Mouse (Mus musculus): ENCODE data around the gene Uncx. TPM values are rescaled to one million over a fixed set of nuclear protein-coding genes. Genes with fewer than 3 reads are reported as not detected.

Gene Uncx
- not detected in 2 replicates for polyA plus RNA-seq (2015; fragmentation: Nextera tagmentation; extraction: Ambion mirVana)

DNA sequence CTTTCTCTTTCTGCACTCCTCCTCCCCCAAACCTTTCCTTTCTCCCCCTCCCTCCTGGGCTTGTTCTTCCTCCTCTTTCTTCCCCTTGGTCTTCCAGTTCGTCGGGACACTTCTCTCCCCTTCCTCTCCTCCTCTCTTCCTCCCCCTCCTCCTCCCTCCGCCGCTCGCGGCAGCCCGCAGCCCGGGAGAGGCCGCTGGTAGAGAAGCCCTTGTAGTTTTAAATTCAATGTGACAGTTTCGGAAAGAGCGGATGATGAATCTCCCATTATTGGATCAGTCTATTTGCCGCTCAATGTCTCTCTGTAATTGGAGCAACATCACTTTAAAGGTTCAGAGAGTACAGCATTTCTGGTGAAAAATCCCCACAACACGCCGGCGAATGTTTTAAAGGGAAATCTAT is at the start of gene Uncx:
Gene Uncx (plus strand): TSS at position 281 of the 400 bp plus-strand sequence.
- no peak within 1 kb of the TSS for H3K27ac ChIP-seq (ENCODE audit: low read length)
- no peaks in the 10 kb centered on the region for H3K36me3 ChIP-seq (ENCODE audit: control insufficient read depth, insufficient read depth)
- peaks cover 2% of the 10 kb centered on the region for H3K4me1 ChIP-seq (ENCODE audit: control insufficient read depth, low read depth, low read length)
- no peaks in the 10 kb centered on the region for H3K9me3 ChIP-seq (replicated peaks; ENCODE audit: control insufficient read depth, low read length)
- WGBS (ENCODE audit: insufficient replicate concordance) = under 1% methylated on average over 15 of the region's 15 CpGs
- H3K4me2 ChIP-seq (ENCODE audit: low read depth, low read length) = no peak within 1 kb of the TSS
- H3K9ac ChIP-seq (ENCODE audit: low read depth, low read length) = no peak within 1 kb of the TSS
- H3K4me3 ChIP-seq (ENCODE audit: low read depth, low read length) = no peak within 1 kb of the TSS
- peaks cover 99% of the 10 kb centered on the region for H3K27me3 ChIP-seq (ENCODE audit: control insufficient read depth, insufficient read depth, low read depth, low read length)
- no peak for ATAC-seq (ENCODE audit: low read depth)

DNA sequence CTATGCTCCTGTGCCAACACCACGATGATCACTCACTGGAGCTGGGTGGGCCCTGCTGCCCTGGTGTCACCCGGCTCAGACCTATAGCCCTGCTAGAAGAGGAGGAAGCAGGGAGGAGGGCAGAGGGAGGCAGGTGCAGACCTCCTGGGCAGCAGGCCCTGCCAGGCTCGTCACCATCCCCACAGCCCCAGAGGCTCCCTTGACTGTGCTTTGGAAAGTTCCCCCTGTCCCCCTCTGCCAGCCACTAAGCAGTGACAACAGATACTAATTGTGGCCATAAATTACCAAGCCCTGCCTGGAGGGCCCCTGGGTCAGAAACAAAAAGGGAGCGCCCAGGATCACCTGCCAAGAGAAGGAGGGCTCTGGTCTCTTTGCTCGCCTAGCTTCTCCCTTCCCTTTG is 49.6 kb upstream of the Uncx start:
- 47% methylated on average over 5 of the region's 5 CpGs for WGBS (ENCODE audit: insufficient replicate concordance)
- no peak overlapping the region for H3K9ac ChIP-seq (ENCODE audit: low read depth, low read length)
- no peaks in the 10 kb centered on the region for H3K36me3 ChIP-seq (ENCODE audit: control insufficient read depth, insufficient read depth)
- H3K4me1 ChIP-seq (ENCODE audit: control insufficient read depth, low read depth, low read length) = no peaks in the 10 kb centered on the region
- no peak overlapping the region for H3K27ac ChIP-seq (ENCODE audit: low read length)
- ATAC-seq (ENCODE audit: low read depth) = no peak
- H3K4me2 ChIP-seq (ENCODE audit: low read depth, low read length) = no peak overlapping the region
- H3K9me3 ChIP-seq (replicated peaks; ENCODE audit: control insufficient read depth, low read length) = no peaks in the 10 kb centered on the region
- peaks cover 7% of the 10 kb centered on the region for H3K27me3 ChIP-seq (ENCODE audit: control insufficient read depth, insufficient read depth, low read depth, low read length)
- H3K4me3 ChIP-seq (ENCODE audit: low read depth, low read length) = no peak overlapping the region

DNA sequence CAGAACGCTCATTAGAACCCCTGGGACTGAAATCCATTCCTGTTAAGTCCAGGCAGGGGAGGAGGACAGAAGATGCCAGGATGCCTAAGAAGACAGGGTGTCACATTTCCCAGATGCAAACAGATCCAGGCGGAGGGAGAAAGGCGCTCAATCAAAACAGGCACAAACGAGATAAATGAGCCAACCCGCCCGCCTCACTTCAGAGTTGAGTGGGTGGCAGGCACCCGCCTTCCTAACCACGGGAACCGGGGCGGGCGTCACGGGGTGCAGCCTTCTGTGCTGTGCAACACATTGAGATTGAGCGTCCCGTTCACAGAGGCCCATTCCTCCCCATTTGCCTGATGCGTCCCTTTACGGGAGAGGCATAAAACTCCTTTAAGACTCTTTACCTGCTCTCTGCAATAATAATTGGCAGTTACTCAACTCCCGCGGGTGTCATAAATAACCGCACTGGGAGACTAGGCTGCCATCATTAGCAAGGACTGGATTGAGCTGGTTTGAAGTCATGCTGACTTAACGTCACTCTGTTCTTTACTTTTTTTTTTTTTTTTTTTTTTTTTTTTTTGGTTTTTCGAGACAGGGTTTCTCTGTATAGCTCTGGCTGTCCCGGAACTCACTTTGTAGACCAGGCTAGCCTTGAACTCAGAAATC is 48.1 kb upstream of the Uncx start:
- no peak overlapping the region for H3K9ac ChIP-seq (ENCODE audit: low read depth, low read length)
- no peak overlapping the region for H3K4me3 ChIP-seq (ENCODE audit: low read depth, low read length)
- peaks cover 7% of the 10 kb centered on the region for H3K27me3 ChIP-seq (ENCODE audit: control insufficient read depth, insufficient read depth, low read depth, low read length)
- no peaks in the 10 kb centered on the region for H3K36me3 ChIP-seq (ENCODE audit: control insufficient read depth, insufficient read depth)
- H3K4me1 ChIP-seq (ENCODE audit: control insufficient read depth, low read depth, low read length) = no peaks in the 10 kb centered on the region
- no peak overlapping the region for H3K27ac ChIP-seq (ENCODE audit: low read length)
- 34% methylated on average over 22 of the region's 22 CpGs for WGBS (ENCODE audit: insufficient replicate concordance)
- H3K4me2 ChIP-seq (ENCODE audit: low read depth, low read length) = no peak overlapping the region
- no peaks in the 10 kb centered on the region for H3K9me3 ChIP-seq (replicated peaks; ENCODE audit: control insufficient read depth, low read length)
- ATAC-seq (ENCODE audit: low read depth) = no peak

DNA sequence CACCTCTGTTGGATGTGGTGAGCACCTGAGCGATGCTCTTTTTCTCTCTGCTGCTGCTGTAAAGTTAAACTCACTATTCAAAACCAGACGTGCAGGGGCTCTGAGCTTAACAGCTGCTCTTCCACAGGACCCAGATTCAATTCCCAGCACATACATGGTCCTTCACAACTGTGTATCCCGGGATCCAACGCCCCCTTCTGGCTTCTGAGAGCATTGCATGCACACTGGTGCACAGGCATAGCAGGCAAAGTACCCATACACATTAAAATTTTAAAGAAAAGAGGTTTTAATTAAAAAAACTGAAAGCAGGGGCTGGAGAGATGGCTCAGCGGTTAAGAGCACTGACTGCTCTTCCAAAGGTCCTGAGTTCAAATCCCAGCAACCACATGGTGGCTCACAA is 46.4 kb upstream of the Uncx start:
- H3K36me3 ChIP-seq (ENCODE audit: control insufficient read depth, insufficient read depth) = no peaks in the 10 kb centered on the region
- H3K4me3 ChIP-seq (ENCODE audit: low read depth, low read length) = no peak overlapping the region
- no peak overlapping the region for H3K9ac ChIP-seq (ENCODE audit: low read depth, low read length)
- H3K27ac ChIP-seq (ENCODE audit: low read length) = no peak overlapping the region
- no peak overlapping the region for H3K4me2 ChIP-seq (ENCODE audit: low read depth, low read length)
- no peak for ATAC-seq (ENCODE audit: low read depth)
- WGBS (ENCODE audit: insufficient replicate concordance) = 44% methylated on average over 5 of the region's 5 CpGs
- H3K27me3 ChIP-seq (ENCODE audit: control insufficient read depth, insufficient read depth, low read depth, low read length) = peaks cover 7% of the 10 kb centered on the region
- H3K4me1 ChIP-seq (ENCODE audit: control insufficient read depth, low read depth, low read length) = no peaks in the 10 kb centered on the region
- no peaks in the 10 kb centered on the region for H3K9me3 ChIP-seq (replicated peaks; ENCODE audit: control insufficient read depth, low read length)

DNA sequence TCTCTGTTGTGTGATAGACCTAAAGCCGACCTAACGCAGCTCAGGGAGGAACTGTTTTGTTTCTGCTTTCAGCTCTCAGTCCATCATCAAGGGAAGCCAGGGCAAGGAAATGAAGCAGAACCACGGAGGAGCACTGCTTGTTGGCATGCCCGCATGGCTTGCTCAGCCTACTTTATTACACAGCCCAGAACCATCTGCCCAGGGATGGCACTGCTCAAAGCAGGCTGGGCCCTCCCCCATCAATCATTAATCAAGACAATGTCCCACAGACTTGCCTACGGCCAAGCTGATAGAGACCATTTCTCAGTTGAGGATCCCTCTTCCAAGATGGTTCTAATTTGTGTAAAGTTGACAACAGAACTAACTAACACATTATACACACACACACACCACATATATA is 44.5 kb upstream of the Uncx start:
- whole genome bisulfite sequencing (ENCODE audit: insufficient replicate concordance) = 28% methylated on average over 5 of the region's 5 CpGs

DNA sequence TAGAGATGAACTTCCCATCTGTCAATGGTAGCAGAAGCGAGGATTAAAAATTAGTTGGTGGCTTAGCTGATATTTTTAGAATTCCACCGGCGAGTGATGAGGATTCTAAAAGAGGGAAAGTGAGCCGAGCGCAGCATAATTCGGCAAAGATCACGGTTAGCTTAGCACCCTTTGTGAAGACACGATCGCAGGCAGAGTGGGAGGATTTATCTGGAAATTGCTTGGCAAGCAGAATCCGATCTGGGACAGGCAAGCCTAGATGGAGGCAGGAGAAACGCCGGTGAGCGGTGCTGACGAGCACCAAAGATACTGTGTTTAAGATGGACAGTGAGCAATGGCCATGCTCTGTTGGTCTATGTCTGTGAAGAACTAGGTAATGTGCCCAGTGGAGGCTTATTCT is 41.0 kb upstream of the Uncx start:
- H3K27ac ChIP-seq (ENCODE audit: low read length) = no peak overlapping the region
- peaks cover 2% of the 10 kb centered on the region; the same call in 1 of the 2 replicates for H3K27me3 ChIP-seq (ENCODE audit: control insufficient read depth, insufficient read depth, low read depth, low read length)
- WGBS (ENCODE audit: insufficient replicate concordance) = 76% methylated on average over 14 of the region's 14 CpGs
- H3K4me2 ChIP-seq (ENCODE audit: low read depth, low read length) = no peak overlapping the region
- ATAC-seq (ENCODE audit: low read depth) = no peak
- no peak overlapping the region for H3K9ac ChIP-seq (ENCODE audit: low read depth, low read length)
- H3K4me1 ChIP-seq (ENCODE audit: control insufficient read depth, low read depth, low read length) = no peaks in the 10 kb centered on the region
- H3K9me3 ChIP-seq (replicated peaks; ENCODE audit: control insufficient read depth, low read length) = no peaks in the 10 kb centered on the region
- no peaks in the 10 kb centered on the region for H3K36me3 ChIP-seq (ENCODE audit: control insufficient read depth, insufficient read depth)
- no peak overlapping the region for H3K4me3 ChIP-seq (ENCODE audit: low read depth, low read length)

More for the DNA sequence above, 44.5 kb upstream of the Uncx start:
- Histone ChIP-seq H3K4me1 (ENCODE audit: control insufficient read depth, low read depth, low read length) (no peaks in the 10 kb centered on the region), H3K9me3 (replicated peaks; ENCODE audit: control insufficient read depth, low read length) (no peaks in the 10 kb centered on the region), H3K27ac (ENCODE audit: low read length) (no peak overlapping the region), H3K4me2 (ENCODE audit: low read depth, low read length) (no peak overlapping the region), H3K9ac (ENCODE audit: low read depth, low read length) (no peak overlapping the region), H3K36me3 (ENCODE audit: control insufficient read depth, insufficient read depth) (no peaks in the 10 kb centered on the region), H3K4me3 (ENCODE audit: low read depth, low read length) (no peak overlapping the region), H3K27me3 (ENCODE audit: control insufficient read depth, insufficient read depth, low read depth, low read length) (peaks cover 7% of the 10 kb centered on the region)
- ATAC-seq (ENCODE audit: low read depth) = no peak

DNA sequence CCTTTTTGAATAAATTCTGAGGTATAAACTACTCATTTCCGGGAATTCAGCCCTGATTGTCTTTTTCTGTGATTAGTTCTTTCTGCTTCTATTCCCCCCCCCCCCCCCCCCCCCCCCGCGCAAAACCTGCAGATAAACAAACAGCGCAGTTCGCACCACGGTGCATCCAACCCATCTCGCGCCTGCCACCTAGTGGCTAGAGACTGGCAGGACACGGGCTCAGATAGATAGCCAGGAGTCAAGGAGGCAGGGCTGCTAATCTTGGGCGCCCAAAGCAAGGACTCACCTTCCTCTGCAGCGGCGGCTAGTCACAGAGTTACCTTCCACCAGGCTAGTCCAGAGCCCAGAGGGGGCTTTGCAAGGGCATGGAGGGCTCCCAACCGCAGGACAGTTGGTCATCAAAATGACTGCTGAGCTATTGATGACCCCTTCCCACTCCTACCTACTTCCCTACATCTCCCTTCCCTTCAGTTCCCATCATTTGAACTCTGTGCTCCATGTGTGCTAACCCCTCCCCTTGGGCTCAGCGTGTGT is 38.2 kb upstream of the Uncx start:
- H3K36me3 ChIP-seq (ENCODE audit: control insufficient read depth, insufficient read depth) = no peaks in the 10 kb centered on the region
- WGBS (ENCODE audit: insufficient replicate concordance) = 2% methylated on average over 12 of the region's 14 CpGs
- H3K9ac ChIP-seq (ENCODE audit: low read depth, low read length) = no peak overlapping the region
- H3K4me2 ChIP-seq (ENCODE audit: low read depth, low read length) = no peak overlapping the region
- no peak overlapping the region for H3K4me3 ChIP-seq (ENCODE audit: low read depth, low read length)
- no peaks in the 10 kb centered on the region for H3K9me3 ChIP-seq (replicated peaks; ENCODE audit: control insufficient read depth, low read length)
- H3K27me3 ChIP-seq (ENCODE audit: control insufficient read depth, insufficient read depth, low read depth, low read length) = peaks cover 5% of the 10 kb centered on the region; the same call in 1 of the 2 replicates
- no peak overlapping the region for H3K27ac ChIP-seq (ENCODE audit: low read length)
- no peaks in the 10 kb centered on the region for H3K4me1 ChIP-seq (ENCODE audit: control insufficient read depth, low read depth, low read length)
- ATAC-seq (ENCODE audit: low read depth) = no peak

DNA sequence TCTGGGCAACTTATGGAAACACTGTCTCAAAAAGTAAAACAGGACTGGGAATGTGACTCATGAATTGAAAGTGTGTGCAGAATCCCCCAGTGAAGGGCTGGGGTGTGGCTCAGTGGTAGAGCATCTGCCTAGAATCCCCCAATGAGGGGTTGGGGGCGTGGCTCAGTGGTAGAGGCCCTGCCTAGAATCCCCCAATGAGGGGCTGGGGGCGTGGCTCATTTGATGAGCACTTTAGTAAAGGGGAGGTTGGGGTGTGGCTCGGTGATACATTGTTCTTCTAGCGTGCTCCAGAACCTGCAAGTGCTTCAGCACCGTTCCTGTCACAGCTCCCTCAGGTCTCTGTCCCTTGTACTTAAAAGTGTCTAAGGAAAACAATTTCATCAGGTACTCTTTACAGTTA is 37.1 kb upstream of the Uncx start:
- WGBS (ENCODE audit: insufficient replicate concordance) = 10% methylated on average over 5 of the region's 5 CpGs
- Histone ChIP-seq H3K36me3 (ENCODE audit: control insufficient read depth, insufficient read depth) (no peaks in the 10 kb centered on the region), H3K4me1 (ENCODE audit: control insufficient read depth, low read depth, low read length) (no peaks in the 10 kb centered on the region), H3K27me3 (ENCODE audit: control insufficient read depth, insufficient read depth, low read depth, low read length) (peaks cover 13% of the 10 kb centered on the region), H3K4me2 (ENCODE audit: low read depth, low read length) (no peak overlapping the region), H3K9me3 (replicated peaks; ENCODE audit: control insufficient read depth, low read length) (no peaks in the 10 kb centered on the region), H3K27ac (ENCODE audit: low read length) (no peak overlapping the region), H3K9ac (ENCODE audit: low read depth, low read length) (no peak overlapping the region), H3K4me3 (ENCODE audit: low read depth, low read length) (no peak overlapping the region)
- no peak for ATAC-seq (ENCODE audit: low read depth)

DNA sequence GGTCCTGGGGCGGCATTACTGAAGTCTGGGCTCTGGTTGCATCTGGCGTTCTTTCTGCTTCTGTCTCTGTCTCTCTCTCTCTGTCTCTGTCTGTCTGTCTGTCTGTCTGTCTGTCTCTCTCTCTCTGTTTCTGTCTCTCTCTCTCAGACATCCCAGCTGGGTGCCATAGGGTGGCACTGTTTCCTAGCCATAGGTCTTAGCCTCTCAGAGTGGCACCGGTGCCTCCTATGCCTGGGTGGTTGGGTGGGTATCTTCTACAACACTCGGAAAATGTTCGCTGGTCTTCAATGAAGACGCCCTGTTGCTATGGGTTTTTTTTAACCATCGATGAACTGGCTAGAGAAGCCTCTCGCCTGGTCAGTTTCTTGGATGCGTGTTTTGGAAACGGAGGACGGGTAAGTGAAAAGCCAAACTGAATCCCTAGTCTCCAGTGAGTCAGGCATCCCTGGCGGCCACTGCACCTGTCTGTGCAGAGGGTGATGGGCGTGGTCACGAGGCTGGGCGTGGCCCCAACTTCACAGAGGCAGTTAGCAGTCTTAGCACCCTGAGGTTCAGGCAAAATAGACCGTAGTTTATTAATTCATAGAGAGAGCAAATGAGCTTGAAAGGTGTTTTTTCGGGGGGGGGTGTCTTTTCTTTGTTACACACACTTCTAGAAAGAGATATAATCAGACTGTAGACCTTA is 32.5 kb upstream of the Uncx start:
- no peak overlapping the region for H3K4me3 ChIP-seq (ENCODE audit: low read depth, low read length)
- no peaks in the 10 kb centered on the region for H3K4me1 ChIP-seq (ENCODE audit: control insufficient read depth, low read depth, low read length)
- H3K9me3 ChIP-seq (replicated peaks; ENCODE audit: control insufficient read depth, low read length) = no peaks in the 10 kb centered on the region
- 15% methylated on average over 17 of the region's 17 CpGs for WGBS (ENCODE audit: insufficient replicate concordance)
- H3K4me2 ChIP-seq (ENCODE audit: low read depth, low read length) = no peak overlapping the region
- no peak overlapping the region for H3K27ac ChIP-seq (ENCODE audit: low read length)
- no peak for ATAC-seq (ENCODE audit: low read depth)
- no peaks in the 10 kb centered on the region for H3K36me3 ChIP-seq (ENCODE audit: control insufficient read depth, insufficient read depth)
- H3K9ac ChIP-seq (ENCODE audit: low read depth, low read length) = no peak overlapping the region
- H3K27me3 ChIP-seq (ENCODE audit: control insufficient read depth, insufficient read depth, low read depth, low read length) = peaks cover 13% of the 10 kb centered on the region

Data from liver, embryonic 16.5 days (tissue).